33 mouse cellular contexts compared by ENCODE assay signal in genomic region chr7:119738877-119739276, GRCm38 (mm10). TPM values are rescaled to one million over a fixed set of nuclear protein-coding genes. Genes with fewer than 3 reads are reported as not detected.
DNase-seq lines count a peak whose midpoint lies in the region; ATAC-seq and TF ChIP-seq lines count a peak whose summit lies in the region.
"Had no signal": no experiment of that assay in that cellular context is flagged by ENCODE, and none has a peak within 500 bp of the region (broad histone marks: within the 10 kb centered on the region; RNA-seq: fewer than 3 reads in every experiment).

No protein-coding gene starts in this region.

- DNase-seq in heart, postnatal 25 days (ENCODE audit: low spot score) = no peak
- DNase-seq in kidney, postnatal 10 days = no peak
- no peak for DNase-seq in midbrain, postnatal 0 days (ENCODE audit: low spot score)
- no peak for DNase-seq in midbrain, embryonic 14.5 days
- no peak for DNase-seq in thymus, postnatal 10 days (ENCODE audit: low spot score in 2 of 2)
- DNase-seq: B cell, adult 2 months; cerebellum, adult 11 months; cerebellum, adult 9-11 months; forebrain, postnatal 0 days; gastrocnemius, postnatal 14 days; heart, adult 18-20 months; heart, postnatal 4 days; kidney, postnatal 25 days; layer of hippocampus, postnatal 36 days; lung, adult 18-20 months; lung, postnatal 10 days; thymus, postnatal 36 days had no signal

- 77% methylated on average over 2 of the region's 2 CpGs for WGBS in heart, embryonic 11.5 days (ENCODE audit: insufficient replicate concordance)
- 83% methylated on average over 2 of the region's 2 CpGs for WGBS in kidney, embryonic 16.5 days
- WGBS in midbrain, postnatal 0 days = 82% methylated on average over 2 of the region's 2 CpGs
- WGBS in midbrain, embryonic 14.5 days = 89% methylated on average over 2 of the region's 2 CpGs

- H3K4me3 ChIP-seq in heart, embryonic 11.5 days (ENCODE audit: low read depth, low read length) = no peak overlapping the region
- H3K4me3 ChIP-seq in kidney, embryonic 16.5 days (ENCODE audit: low read length) = no peak overlapping the region
- H3K4me3 ChIP-seq in midbrain, postnatal 0 days (ENCODE audit: low read depth, low read length) = no peak overlapping the region
- H3K4me3 ChIP-seq in midbrain, embryonic 14.5 days (replicated peaks; ENCODE audit: low read depth, low read length) = no peak overlapping the region
- H3K4me3 ChIP-seq: layer of hippocampus, adult 2 months had no signal

- no peak overlapping the region for H3K9ac ChIP-seq in heart, embryonic 11.5 days (ENCODE audit: low read depth, low read length)
- no peak overlapping the region for H3K9ac ChIP-seq in kidney, embryonic 16.5 days (replicated peaks; ENCODE audit: low read length)
- H3K9ac ChIP-seq in midbrain, postnatal 0 days (replicated peaks; ENCODE audit: low read length, poor library complexity, severe bottlenecking) = no peak overlapping the region
- H3K9ac ChIP-seq in midbrain, embryonic 14.5 days (replicated peaks; ENCODE audit: low read length) = no peak overlapping the region
- H3K9ac ChIP-seq: limb, embryonic 12.5 days; liver, embryonic 12.5 days; neural tube, embryonic 13.5 days had no signal

- H3K27ac ChIP-seq in heart, embryonic 11.5 days (ENCODE audit: low read depth, low read length) = no peak overlapping the region
- no peak overlapping the region for H3K27ac ChIP-seq in kidney, embryonic 16.5 days (ENCODE audit: low read length)
- no peak overlapping the region for H3K27ac ChIP-seq in midbrain, postnatal 0 days (ENCODE audit: low read depth, low read length)
- no peak overlapping the region for H3K27ac ChIP-seq in midbrain, embryonic 14.5 days (replicated peaks; ENCODE audit: low read depth, low read length)
- H3K27ac ChIP-seq: layer of hippocampus, adult 2 months; limb, embryonic 12.5 days; liver, embryonic 12.5 days; neural tube, embryonic 13.5 days had no signal

- no peaks in the 10 kb centered on the region for H3K4me1 ChIP-seq in heart, embryonic 11.5 days (ENCODE audit: control insufficient read depth, insufficient read depth, low read length)
- no peaks in the 10 kb centered on the region for H3K4me1 ChIP-seq in kidney, embryonic 16.5 days (ENCODE audit: insufficient read depth, low read length)
- H3K4me1 ChIP-seq in midbrain, postnatal 0 days (ENCODE audit: insufficient read depth, low read length) = no peaks in the 10 kb centered on the region
- no peaks in the 10 kb centered on the region for H3K4me1 ChIP-seq in midbrain, embryonic 14.5 days (ENCODE audit: control insufficient read depth, insufficient read depth, low read length)
- H3K4me1 ChIP-seq: limb, embryonic 12.5 days; liver, embryonic 12.5 days; neural tube, embryonic 13.5 days had no signal

- ATAC-seq in heart, embryonic 11.5 days (replicated peaks; ENCODE audit: insufficient number of reproducible peaks, low FRiP score, low TSS enrichment) = peak; percentile 26; the same call in 1 of the 2 replicates
- peak; percentile 57; the same call in 1 of the 2 replicates for ATAC-seq in kidney, embryonic 16.5 days (ENCODE audit: low FRiP score, low TSS enrichment)
- ATAC-seq in midbrain, postnatal 0 days (ENCODE audit: low FRiP score) = peak; percentile 38; the same call in 1 of the 2 replicates
- ATAC-seq in midbrain, embryonic 14.5 days (ENCODE audit: low FRiP score, low TSS enrichment) = no peak
- ATAC-seq: intestine, postnatal 0 days; liver, embryonic 12.5 days; Patski had no signal

- intact Hi-C loops in heart, postnatal 25 days (cut with DNase I) = no loop called here

- no peak overlapping the region for H3K4me2 ChIP-seq in heart, embryonic 11.5 days
- no peak overlapping the region for H3K4me2 ChIP-seq in kidney, embryonic 16.5 days (replicated peaks; ENCODE audit: low read depth, low read length)
- no peak overlapping the region for H3K4me2 ChIP-seq in midbrain, postnatal 0 days (ENCODE audit: low read depth, low read length, poor library complexity, severe bottlenecking)
- no peak overlapping the region for H3K4me2 ChIP-seq in midbrain, embryonic 14.5 days (ENCODE audit: low read length)

- no peaks in the 10 kb centered on the region for H3K27me3 ChIP-seq in heart, embryonic 11.5 days (ENCODE audit: control insufficient read depth, insufficient read depth, low read length)
- H3K27me3 ChIP-seq in kidney, embryonic 16.5 days (ENCODE audit: insufficient read depth, low read length) = no peaks in the 10 kb centered on the region
- H3K27me3 ChIP-seq in midbrain, postnatal 0 days (ENCODE audit: insufficient read depth, low read length) = no peaks in the 10 kb centered on the region
- H3K27me3 ChIP-seq in midbrain, embryonic 14.5 days (ENCODE audit: control insufficient read depth, insufficient read depth, low read length) = no peaks in the 10 kb centered on the region
- H3K27me3 ChIP-seq: CH12.LX; neural tube, embryonic 13.5 days; Patski had no signal

- no peaks in the 10 kb centered on the region for H3K36me3 ChIP-seq in heart, embryonic 11.5 days (ENCODE audit: control insufficient read depth, insufficient read depth, low read length)
- no peaks in the 10 kb centered on the region for H3K36me3 ChIP-seq in kidney, embryonic 16.5 days (ENCODE audit: insufficient read depth, low read length)
- no peaks in the 10 kb centered on the region for H3K36me3 ChIP-seq in midbrain, postnatal 0 days (ENCODE audit: insufficient read depth, low read length)
- H3K36me3 ChIP-seq in midbrain, embryonic 14.5 days (ENCODE audit: control insufficient read depth, insufficient read depth, low read length) = no peaks in the 10 kb centered on the region
- H3K36me3 ChIP-seq: G1E; limb, embryonic 12.5 days; liver, embryonic 12.5 days; neural tube, embryonic 13.5 days had no signal

- no peaks in the 10 kb centered on the region for H3K9me3 ChIP-seq in heart, embryonic 11.5 days (replicated peaks; ENCODE audit: control insufficient read depth, low read length)
- H3K9me3 ChIP-seq in kidney, embryonic 16.5 days (ENCODE audit: low read length) = peaks cover 4% of the 10 kb centered on the region; the same call in 1 of the 2 replicates
- H3K9me3 ChIP-seq in midbrain, postnatal 0 days (ENCODE audit: low read length) = no peaks in the 10 kb centered on the region
- H3K9me3 ChIP-seq in midbrain, embryonic 14.5 days (ENCODE audit: control insufficient read depth, low read length) = no peaks in the 10 kb centered on the region
- H3K9me3 ChIP-seq: limb, embryonic 12.5 days; liver, embryonic 12.5 days; neural tube, embryonic 13.5 days had no signal

- TF ChIP-seq CTCF in midbrain, postnatal 0 days (IDR thresholded peaks at IDR 0.05) = no peak

RNA-seq across cellular contexts. Expression of gene Thumpd1, which starts 18.3 kb away (rescaled TPM):
- 54.1 and 73.0 TPM in 2 replicates for polyA plus RNA-seq in heart, embryonic 11.5 days (2014; fragmentation: Nextera tagmentation; extraction: Ambion mirVana)
- total RNA-seq in heart, postnatal 25 days (2021) = 10 to 100 TPM; 14.7 to 15.6 TPM
- polyA plus RNA-seq in kidney, embryonic 16.5 days (2015; fragmentation: Nextera tagmentation; extraction: Ambion mirVana) = 84.4 and 85.7 TPM in 2 replicates
- 37.5 and 53.4 TPM in 2 replicates for total RNA-seq in midbrain, postnatal 0 days (2014; rRNA removed)
- 69.1 and 71.3 TPM in 2 replicates for polyA plus RNA-seq in midbrain, postnatal 0 days (2015; fragmentation: Nextera tagmentation; extraction: Ambion mirVana)
- polyA plus RNA-seq in midbrain, embryonic 14.5 days (2014; fragmentation: Nextera tagmentation; extraction: Ambion mirVana) = 71.3 and 94.4 TPM in 2 replicates

RNA-seq across cellular contexts. Expression of gene Acsm3, which starts 21.8 kb away (rescaled TPM):
- 0.11 and 1.2 TPM in 2 replicates for polyA plus RNA-seq in heart, embryonic 11.5 days (2014; fragmentation: Nextera tagmentation; extraction: Ambion mirVana)
- total RNA-seq in heart, postnatal 25 days (2021) = under 1 TPM; 0.23 to 0.28 TPM
- 0.92 and 1.1 TPM in 2 replicates for polyA plus RNA-seq in kidney, embryonic 16.5 days (2015; fragmentation: Nextera tagmentation; extraction: Ambion mirVana)
- total RNA-seq in midbrain, postnatal 0 days (2014; rRNA removed) = not detected in 2 replicates
- 0.12 and 0.16 TPM in 2 replicates for polyA plus RNA-seq in midbrain, postnatal 0 days (2015; fragmentation: Nextera tagmentation; extraction: Ambion mirVana)
- 0.34 TPM in 1 of 2 replicates, not detected in the other for polyA plus RNA-seq in midbrain, embryonic 14.5 days (2014; fragmentation: Nextera tagmentation; extraction: Ambion mirVana)
- total RNA-seq: gastrocnemius, postnatal 14 days; layer of hippocampus, postnatal 36 days; left cerebral cortex, postnatal 10 days had no signal
- polyA plus RNA-seq: forebrain, postnatal 0 days; G1E; spleen, adult 2 months had no signal

RNA-seq across cellular contexts. Expression of gene Acsm4, which starts 49.1 kb away (rescaled TPM):
- not detected in 2 replicates for polyA plus RNA-seq in heart, embryonic 11.5 days (2014; fragmentation: Nextera tagmentation; extraction: Ambion mirVana)
- total RNA-seq in heart, postnatal 25 days (2021) = not detected
- polyA plus RNA-seq in kidney, embryonic 16.5 days (2015; fragmentation: Nextera tagmentation; extraction: Ambion mirVana) = not detected in 2 replicates
- total RNA-seq in midbrain, postnatal 0 days (2014; rRNA removed) = not detected in 2 replicates
- polyA plus RNA-seq in midbrain, postnatal 0 days (2015; fragmentation: Nextera tagmentation; extraction: Ambion mirVana) = 0.32 TPM in 1 of 2 replicates, not detected in the other
- not detected in 2 replicates for polyA plus RNA-seq in midbrain, embryonic 14.5 days (2014; fragmentation: Nextera tagmentation; extraction: Ambion mirVana)
- total RNA-seq: adrenal gland, adult 18-20 months; adrenal gland, postnatal 4 days; CH12.LX; common myeloid progenitor, adult 5-6 weeks; forebrain, postnatal 0 days; G1E; gastrocnemius, postnatal 14 days; heart, adult 18-20 months; heart, postnatal 4 days; layer of hippocampus, adult 2 months; layer of hippocampus, postnatal 36 days; left cerebral cortex, postnatal 10 days had no signal
- polyA plus RNA-seq: forebrain, postnatal 0 days; G1E; heart, embryonic 14.5 days; intestine, postnatal 0 days; limb, embryonic 12.5 days; liver, embryonic 12.5 days; neural tube, embryonic 13.5 days; Patski; spleen, adult 2 months had no signal

RNA-seq across cellular contexts. Expression of gene Rexo5, which starts 54.9 kb away (rescaled TPM):
- 16.2 and 19.0 TPM in 2 replicates for polyA plus RNA-seq in heart, embryonic 11.5 days (2014; fragmentation: Nextera tagmentation; extraction: Ambion mirVana)
- total RNA-seq in heart, postnatal 25 days (2021) = 1 to 10 TPM; 1.5 to 2.2 TPM
- polyA plus RNA-seq in kidney, embryonic 16.5 days (2015; fragmentation: Nextera tagmentation; extraction: Ambion mirVana) = 23.9 and 27.7 TPM in 2 replicates
- total RNA-seq in midbrain, postnatal 0 days (2014; rRNA removed) = 2.3 and 7.9 TPM in 2 replicates
- 4.7 and 6.1 TPM in 2 replicates for polyA plus RNA-seq in midbrain, postnatal 0 days (2015; fragmentation: Nextera tagmentation; extraction: Ambion mirVana)
- polyA plus RNA-seq in midbrain, embryonic 14.5 days (2014; fragmentation: Nextera tagmentation; extraction: Ambion mirVana) = 9.4 and 11.6 TPM in 2 replicates

RNA-seq across cellular contexts. Expression of gene Eri2, which starts 55.0 kb away (rescaled TPM):
- polyA plus RNA-seq in heart, embryonic 11.5 days (2014; fragmentation: Nextera tagmentation; extraction: Ambion mirVana) = 16.3 and 16.5 TPM in 2 replicates
- 1 to 10 TPM; 1.3 to 1.7 TPM for total RNA-seq in heart, postnatal 25 days (2021)
- polyA plus RNA-seq in kidney, embryonic 16.5 days (2015; fragmentation: Nextera tagmentation; extraction: Ambion mirVana) = 26.2 and 26.5 TPM in 2 replicates
- 7.6 and 11.1 TPM in 2 replicates for total RNA-seq in midbrain, postnatal 0 days (2014; rRNA removed)
- 8.0 and 8.3 TPM in 2 replicates for polyA plus RNA-seq in midbrain, postnatal 0 days (2015; fragmentation: Nextera tagmentation; extraction: Ambion mirVana)
- polyA plus RNA-seq in midbrain, embryonic 14.5 days (2014; fragmentation: Nextera tagmentation; extraction: Ambion mirVana) = 19.2 and 25.5 TPM in 2 replicates
